Mouse (Mus musculus) stomach, postnatal 0 days (tissue): ENCODE data around the gene Tbc1d10a.

Experiments
- CTCF ChIP-seq: IDR thresholded peaks from 2 replicates; pipeline ENCODE4 v1.5.1; 2016; ENCODE audit warnings: antibody characterized with exemption, low read depth, mild to moderate bottlenecking, moderate library complexity
- EP300 ChIP-seq: optimal IDR thresholded peaks from 2 replicates; pipeline ENCODE3; 2016; ENCODE audit warnings: antibody characterized with exemption

DNA sequence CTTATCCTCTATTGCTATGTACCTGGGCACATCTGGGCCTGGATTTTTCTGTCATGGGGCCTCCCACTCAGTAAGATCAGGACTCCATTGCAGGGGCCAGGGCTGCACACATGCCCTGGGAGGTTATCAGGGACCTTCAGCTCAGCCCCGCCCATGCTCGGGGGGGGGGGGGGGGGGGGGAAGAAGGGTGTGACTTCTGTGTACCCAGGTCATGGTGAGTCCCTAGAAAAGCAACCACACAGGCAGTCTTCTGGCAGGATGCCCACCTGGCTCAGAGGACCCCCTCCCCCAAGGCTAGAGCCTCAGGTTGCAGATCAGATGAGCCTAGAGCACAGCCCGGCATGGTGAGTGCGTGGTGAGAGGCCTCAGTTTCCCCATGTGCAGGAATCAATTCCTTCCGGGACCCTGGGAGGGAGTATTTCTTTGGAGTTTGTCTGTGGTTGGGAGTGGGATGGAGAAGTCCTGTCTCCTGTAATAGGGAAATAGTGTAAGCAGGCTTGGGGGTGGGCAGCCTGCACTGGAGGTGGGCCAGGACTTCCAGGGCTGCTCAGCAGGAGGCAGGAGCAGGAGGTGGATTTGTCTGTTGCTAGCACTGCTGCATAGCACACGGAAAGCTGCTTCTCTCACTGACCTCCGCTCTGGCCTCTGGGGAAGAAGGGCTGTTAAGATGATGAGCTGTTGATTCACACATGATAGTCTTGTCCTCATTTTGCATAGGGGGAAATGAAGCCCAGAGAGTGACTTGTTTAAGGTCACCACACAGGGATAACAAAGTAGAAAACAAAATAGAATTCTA is 37.0 kb downstream of the Tbc1d10a start:
- no peak for TF ChIP-seq CTCF
- TF ChIP-seq EP300: no peak
